Mouse (Mus musculus): ENCODE results near the gene Rasa2. TPM values are rescaled to one million over a fixed set of nuclear protein-coding genes. Genes with fewer than 3 reads are reported as not detected.
"Not testable (repeated sequence)": the region's sequence is repeated elsewhere in the genome, so short reads cannot be mapped to it uniquely, and the experiment has no call there.

Gene Rasa2
- total and polyA plus RNA-seq, 3 experiments = 9.5 to 11.3 TPM; not detected in 1

GRCm38 (mm10) chr9:96631389-96632072 lies at the start of gene Rasa2 (continued):
- TF ChIP-seq POLR2A (IDR thresholded peaks at IDR 0.05; ENCODE audit: control insufficient read depth in 1 of 2, insufficient read depth in 1 of 2, low read depth in 1 of 2, low read length in 2 of 2, poor library complexity in 1 of 2) (peak; percentile 83 to 96), POLR2AphosphoS2 (IDR thresholded peaks at IDR 0.05; ENCODE audit: low read length) (peak; percentile 68; the same call in 1 of the 2 replicates), CHD2 (IDR thresholded peaks at IDR 0.05; ENCODE audit: low read length) (no peak), TAL1 (IDR thresholded peaks at IDR 0.05; ENCODE audit: low read length) (no peak), MAX (IDR thresholded peaks at IDR 0.05; ENCODE audit: low read length) (peak; percentile 59; the same call in 1 of the 2 replicates)

DNA sequence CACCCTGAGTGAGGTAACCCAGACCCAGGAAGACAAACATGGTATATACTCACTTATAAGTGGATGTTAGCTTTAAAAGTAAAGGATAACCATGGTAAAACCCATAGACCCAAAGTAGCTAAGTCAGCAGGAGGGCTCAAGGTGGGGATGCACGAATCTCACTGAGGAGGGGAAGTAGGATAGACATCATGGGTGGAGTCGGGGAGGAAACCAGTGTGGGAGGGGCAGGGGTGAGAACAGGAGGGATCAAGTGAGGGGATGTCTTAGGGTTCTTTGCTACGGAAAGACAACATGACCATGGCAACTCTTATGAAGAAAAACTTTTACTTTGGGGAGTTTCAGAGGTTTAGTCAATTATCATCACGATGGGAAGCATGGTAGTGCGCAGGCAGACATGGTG lies 47.2 kb upstream of the Rasa2 start:
- no peak overlapping the region for H3K27ac ChIP-seq (ENCODE audit: control insufficient read depth, low read depth, low read length)
- no peaks in the 10 kb centered on the region for H3K27me3 ChIP-seq (ENCODE audit: control insufficient read depth in 1 of 2, insufficient read depth in 2 of 2, low read length in 2 of 2)
- 0 out of 2 replicates have a peak, but pooled peaks have one; percentile 38 for TF ChIP-seq MAFK (IDR thresholded peaks at IDR 0.05; ENCODE audit: borderline replicate concordance, low read depth, low read length)
- no peak for TF ChIP-seq MYC (IDR thresholded peaks at IDR 0.05; ENCODE audit: low read depth, low read length)
- H3K4me1 ChIP-seq (ENCODE audit: control insufficient read depth in 1 of 2, insufficient read depth in 2 of 2, low read length in 2 of 2) = peaks cover 8 to 22% of the 10 kb centered on the region in 2 experiments; a peak in 3 of 4 replicates
- H3K36me3 ChIP-seq (ENCODE audit: control insufficient read depth in 1 of 2, insufficient read depth in 2 of 2, low read length in 2 of 2) = peaks cover 0 to 23% of the 10 kb centered on the region in 2 experiments; a peak in 2 of 4 replicates
- no peaks in the 10 kb centered on the region for H3K79me2 ChIP-seq (ENCODE audit: control insufficient read depth, insufficient read depth, low read length, poor library complexity)
- H3K9ac ChIP-seq (ENCODE audit: control insufficient read depth, low read depth, low read length, poor library complexity, severe bottlenecking) = no peak overlapping the region
- H3K4me3 ChIP-seq (ENCODE audit: control insufficient read depth in 1 of 2, insufficient read depth in 1 of 2, low read depth in 2 of 2, low read length in 2 of 2) = no peak overlapping the region
- no peaks in the 10 kb centered on the region for H3K9me3 ChIP-seq (replicated peaks; ENCODE audit: insufficient read depth, low read length)
- peak; percentile 51 for DNase-seq (ENCODE audit: low read depth, low spot score)

- not testable (repeated sequence) for H3K4me3 ChIP-seq (ENCODE audit: control insufficient read depth in 1 of 2, insufficient read depth in 1 of 2, low read depth in 2 of 2, low read length in 2 of 2); H3K27me3 ChIP-seq (ENCODE audit: control insufficient read depth in 1 of 2, insufficient read depth in 2 of 2, low read length in 2 of 2); H3K79me2 ChIP-seq (ENCODE audit: control insufficient read depth, insufficient read depth, low read length, poor library complexity); H3K9ac ChIP-seq (ENCODE audit: control insufficient read depth, low read depth, low read length, poor library complexity, severe bottlenecking); DNase-seq (ENCODE audit: low read depth, low spot score); H3K9me3 ChIP-seq (replicated peaks; ENCODE audit: insufficient read depth, low read length); H3K27ac ChIP-seq (ENCODE audit: control insufficient read depth, low read depth, low read length)
- H3K4me1 ChIP-seq (ENCODE audit: control insufficient read depth in 1 of 2, insufficient read depth in 2 of 2, low read length in 2 of 2) = peaks cover 8 to 22% of the 10 kb centered on the region in 2 experiments; a peak in 3 of 4 replicates
- peaks cover 0 to 23% of the 10 kb centered on the region in 2 experiments; a peak in 2 of 4 replicates for H3K36me3 ChIP-seq (ENCODE audit: control insufficient read depth in 1 of 2, insufficient read depth in 2 of 2, low read length in 2 of 2)
These were observed 46.3 kb upstream of the Rasa2 start for GRCm38 (mm10) chr9:96677711-96678110.

DNA sequence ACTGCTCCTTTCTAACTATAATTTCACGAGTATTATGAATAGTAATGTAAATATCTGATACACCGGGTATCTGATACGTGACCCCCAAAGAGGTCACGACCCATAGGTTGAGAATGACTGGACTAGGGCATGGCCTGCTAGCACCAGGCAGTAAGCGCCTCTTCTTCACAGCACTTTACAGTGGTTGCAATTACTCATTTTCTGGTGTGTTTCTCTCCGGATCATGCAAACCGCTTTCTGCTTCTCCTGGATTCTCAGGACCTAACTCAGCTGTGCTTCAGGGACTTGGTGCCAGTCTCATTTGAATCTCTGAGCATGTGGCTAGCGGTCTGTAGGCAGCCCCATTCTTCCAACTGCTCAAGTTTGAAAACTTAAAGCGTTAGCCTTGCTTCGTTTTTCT lies 45.3 kb upstream of the Rasa2 start:
- H3K9me3 ChIP-seq (replicated peaks; ENCODE audit: insufficient read depth, low read length) = no peaks in the 10 kb centered on the region

More for the DNA sequence above, 45.3 kb upstream of the Rasa2 start:
- H3K4me3 ChIP-seq (ENCODE audit: control insufficient read depth in 1 of 2, insufficient read depth in 1 of 2, low read depth in 2 of 2, low read length in 2 of 2) = no peak overlapping the region
- no peak overlapping the region for H3K27ac ChIP-seq (ENCODE audit: control insufficient read depth, low read depth, low read length)
- no peaks in the 10 kb centered on the region for H3K27me3 ChIP-seq (ENCODE audit: control insufficient read depth in 1 of 2, insufficient read depth in 2 of 2, low read length in 2 of 2)
- no peak overlapping the region for H3K9ac ChIP-seq (ENCODE audit: control insufficient read depth, low read depth, low read length, poor library complexity, severe bottlenecking)
- no peaks in the 10 kb centered on the region for H3K79me2 ChIP-seq (ENCODE audit: control insufficient read depth, insufficient read depth, low read length, poor library complexity)
- TF ChIP-seq SMC3 (IDR thresholded peaks at IDR 0.05; ENCODE audit: low read depth, low read length) (no peak), MEF2A (IDR thresholded peaks at IDR 0.05; ENCODE audit: extremely low read depth, insufficient replicate concordance, low read depth, low read length, poor library complexity, severe bottlenecking) (no peak), ELF1 (IDR thresholded peaks at IDR 0.05; ENCODE audit: low read depth, low read length) (no peak), HCFC1 (IDR thresholded peaks at IDR 0.05; ENCODE audit: low read depth, low read length) (no peak), GABPA (IDR thresholded peaks at IDR 0.05; ENCODE audit: low read depth, low read length) (no peak), RCOR1 (IDR thresholded peaks at IDR 0.05; ENCODE audit: low read depth, low read length) (no peak), CTCF (IDR thresholded peaks at IDR 0.05 in 2 of 3, conservative IDR thresholded peaks at IDR 0.05 in 1 of 3; ENCODE audit: control insufficient read depth in 1 of 3, insufficient read depth in 1 of 3, low read depth in 2 of 3, low read length in 3 of 3, poor library complexity in 1 of 3, severe bottlenecking in 1 of 3) (no peak), POLR2A (IDR thresholded peaks at IDR 0.05; ENCODE audit: control insufficient read depth in 1 of 2, insufficient read depth in 1 of 2, low read depth in 1 of 2, low read length in 2 of 2, poor library complexity in 1 of 2) (no peak), KAT2A (conservative IDR thresholded peaks at IDR 0.05; ENCODE audit: low read depth, low read length) (no peak), RAD21 (IDR thresholded peaks at IDR 0.05; ENCODE audit: low read depth, low read length) (no peak)
- peaks cover 0 to 23% of the 10 kb centered on the region in 2 experiments; a peak in 2 of 4 replicates for H3K36me3 ChIP-seq (ENCODE audit: control insufficient read depth in 1 of 2, insufficient read depth in 2 of 2, low read length in 2 of 2)
- no peak for DNase-seq (ENCODE audit: low read depth, low spot score)
- peaks cover 8 to 22% of the 10 kb centered on the region in 2 experiments; a peak in 3 of 4 replicates for H3K4me1 ChIP-seq (ENCODE audit: control insufficient read depth in 1 of 2, insufficient read depth in 2 of 2, low read length in 2 of 2)

Measured in MEL (cell line).